Mouse (Mus musculus): Measurements from ENCODE around the gene Ccl24. TPM values are rescaled to one million over a fixed set of nuclear protein-coding genes. Genes with fewer than 3 reads are reported as not detected.

The Ccl24 gene
- polyA plus RNA-seq, 1 experiment from 2014 or later: 4.1 TPM

DNA sequence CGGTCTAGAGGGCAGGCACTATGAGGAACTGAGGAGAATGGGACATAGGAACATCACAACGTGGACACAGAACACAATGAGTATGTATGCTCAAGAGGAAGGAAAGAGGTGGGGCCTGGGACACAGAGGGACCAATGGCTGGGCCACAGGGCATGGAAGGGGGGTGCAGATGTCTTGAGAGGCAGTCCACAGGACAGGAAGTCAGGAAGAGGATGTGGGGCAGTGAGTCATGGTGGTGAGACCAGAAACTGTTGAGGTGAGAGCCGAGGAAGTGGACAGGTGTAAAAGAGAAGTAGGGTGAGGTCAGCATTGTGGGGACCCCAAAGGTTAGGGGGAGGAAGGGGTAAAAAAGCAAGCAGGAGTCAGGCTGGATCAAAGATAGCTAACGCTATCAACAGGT lies 35.5 kb downstream of the Ccl24 start:
- Histone ChIP-seq H3K27ac (replicated peaks; ENCODE audit: low read depth, low read length) (no peak overlapping the region), H3K4me2 (ENCODE audit: low read length) (no peak overlapping the region), H3K4me1 (ENCODE audit: control insufficient read depth, insufficient read depth, low read length) (no peaks in the 10 kb centered on the region), H3K27me3 (ENCODE audit: control insufficient read depth, insufficient read depth, low read length) (no peaks in the 10 kb centered on the region), H3K9me3 (ENCODE audit: control insufficient read depth, low read length) (no peaks in the 10 kb centered on the region), H3K9ac (replicated peaks; ENCODE audit: low read length) (no peak overlapping the region), H3K4me3 (replicated peaks; ENCODE audit: low read depth, low read length) (no peak overlapping the region), H3K36me3 (ENCODE audit: control insufficient read depth, insufficient read depth, low read length) (no peaks in the 10 kb centered on the region)
- ATAC-seq (ENCODE audit: low FRiP score, low TSS enrichment) (no peak), DNase-seq (no peak)
- WGBS: 83% methylated on average over 4 of the region's 4 CpGs

DNA sequence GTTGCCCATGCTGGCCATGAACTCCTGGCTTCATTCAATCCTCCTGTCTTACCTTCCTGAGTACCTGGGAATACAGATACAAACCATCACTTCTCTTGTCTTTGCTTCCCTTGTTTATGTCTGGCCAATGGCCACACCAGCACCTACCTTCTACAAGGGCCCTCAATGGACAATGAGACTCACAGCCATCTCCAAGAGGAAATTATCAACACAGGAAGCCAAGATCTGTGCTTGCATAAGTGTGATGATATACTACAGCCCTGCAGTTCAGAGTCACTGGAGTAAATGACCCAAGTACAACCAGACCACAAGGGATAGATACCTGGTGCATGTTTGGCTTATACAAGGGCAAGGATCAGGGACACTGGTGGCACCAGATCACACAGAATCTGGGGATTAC lies 37.0 kb downstream of the Ccl24 start:
- no peak overlapping the region for H3K9ac ChIP-seq (replicated peaks; ENCODE audit: low read length)
- H3K4me3 ChIP-seq (replicated peaks; ENCODE audit: low read depth, low read length): no peak overlapping the region
- H3K4me1 ChIP-seq (ENCODE audit: control insufficient read depth, insufficient read depth, low read length): no peaks in the 10 kb centered on the region
- no peaks in the 10 kb centered on the region for H3K9me3 ChIP-seq (ENCODE audit: control insufficient read depth, low read length)
- DNase-seq (no peak), ATAC-seq (ENCODE audit: low FRiP score, low TSS enrichment) (no peak)
- H3K36me3 ChIP-seq (ENCODE audit: control insufficient read depth, insufficient read depth, low read length): no peaks in the 10 kb centered on the region
- H3K4me2 ChIP-seq (ENCODE audit: low read length): no peak overlapping the region
- no peaks in the 10 kb centered on the region for H3K27me3 ChIP-seq (ENCODE audit: control insufficient read depth, insufficient read depth, low read length)
- no peak overlapping the region for H3K27ac ChIP-seq (replicated peaks; ENCODE audit: low read depth, low read length)

DNA sequence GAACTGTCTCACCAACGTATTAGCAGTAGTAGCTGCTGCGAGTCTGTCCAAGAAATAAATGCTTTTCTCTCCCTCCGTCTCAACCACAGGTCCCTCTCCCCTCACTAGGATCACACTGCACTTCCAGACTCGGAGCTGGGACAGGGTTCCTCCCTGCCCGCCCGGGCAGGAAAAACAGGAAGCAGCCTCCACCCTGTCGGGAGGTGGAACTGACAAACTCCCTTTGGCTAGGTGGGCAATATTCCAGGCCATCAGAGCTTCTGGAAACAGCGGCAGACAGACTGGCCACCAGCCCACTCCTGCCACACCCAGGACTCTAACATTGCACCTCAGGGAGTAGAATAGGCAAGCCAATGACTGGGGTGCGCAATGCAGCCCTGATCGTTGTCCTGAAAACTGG lies 39.4 kb downstream of the Ccl24 start:
- Histone ChIP-seq H3K9me3 (ENCODE audit: control insufficient read depth, low read length) (no peaks in the 10 kb centered on the region), H3K36me3 (ENCODE audit: control insufficient read depth, insufficient read depth, low read length) (no peaks in the 10 kb centered on the region), H3K27me3 (ENCODE audit: control insufficient read depth, insufficient read depth, low read length) (no peaks in the 10 kb centered on the region), H3K27ac (replicated peaks; ENCODE audit: low read depth, low read length) (no peak overlapping the region), H3K4me2 (ENCODE audit: low read length) (no peak overlapping the region), H3K4me3 (replicated peaks; ENCODE audit: low read depth, low read length) (no peak overlapping the region), H3K9ac (replicated peaks; ENCODE audit: low read length) (0 out of 2 replicates have a peak overlapping the region, but pooled peaks have one; percentile 20), H3K4me1 (ENCODE audit: control insufficient read depth, insufficient read depth, low read length) (no peaks in the 10 kb centered on the region)
- DNase-seq: no peak
- WGBS: 83% methylated on average over 10 of the region's 10 CpGs
- ATAC-seq (ENCODE audit: low FRiP score, low TSS enrichment): no peak

DNA sequence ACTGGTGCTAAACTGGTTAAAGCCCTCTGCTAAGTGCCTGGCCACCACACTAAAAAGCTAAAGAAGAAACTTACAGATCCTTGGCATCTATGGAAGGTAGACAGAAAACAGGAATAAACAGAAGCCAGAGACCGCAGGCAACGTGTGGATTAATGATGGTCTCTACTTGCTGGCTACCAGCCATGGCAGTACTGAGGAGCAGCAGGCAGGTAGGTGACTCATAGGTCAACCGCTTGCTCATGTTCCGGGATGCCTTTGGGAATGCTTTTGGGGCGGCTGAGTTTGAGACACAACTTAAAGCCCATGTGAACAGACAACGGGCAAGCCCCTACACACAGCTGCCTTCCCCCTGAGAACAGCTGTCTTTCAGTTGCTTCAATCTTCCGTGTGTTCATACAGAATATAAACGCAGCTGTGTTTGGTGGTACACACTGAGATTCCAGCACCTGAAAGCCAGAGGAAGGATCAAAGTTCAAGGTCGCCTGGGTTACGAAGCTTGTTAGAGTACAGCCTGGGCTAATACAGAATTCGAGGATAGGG lies 41.5 kb downstream of the Ccl24 start:
- 89% methylated on average over 11 of the region's 11 CpGs for WGBS
- H3K27ac ChIP-seq (replicated peaks; ENCODE audit: low read depth, low read length): no peak overlapping the region
- H3K4me3 ChIP-seq (replicated peaks; ENCODE audit: low read depth, low read length): no peak overlapping the region
- H3K4me2 ChIP-seq (ENCODE audit: low read length): no peak overlapping the region
- no peak for ATAC-seq (ENCODE audit: low FRiP score, low TSS enrichment)
- DNase-seq: no peak
- no peaks in the 10 kb centered on the region for H3K4me1 ChIP-seq (ENCODE audit: control insufficient read depth, insufficient read depth, low read length)
- no peaks in the 10 kb centered on the region for H3K27me3 ChIP-seq (ENCODE audit: control insufficient read depth, insufficient read depth, low read length)
- no peaks in the 10 kb centered on the region for H3K36me3 ChIP-seq (ENCODE audit: control insufficient read depth, insufficient read depth, low read length)
- no peaks in the 10 kb centered on the region for H3K9me3 ChIP-seq (ENCODE audit: control insufficient read depth, low read length)
- H3K9ac ChIP-seq (replicated peaks; ENCODE audit: low read length): no peak overlapping the region

DNA sequence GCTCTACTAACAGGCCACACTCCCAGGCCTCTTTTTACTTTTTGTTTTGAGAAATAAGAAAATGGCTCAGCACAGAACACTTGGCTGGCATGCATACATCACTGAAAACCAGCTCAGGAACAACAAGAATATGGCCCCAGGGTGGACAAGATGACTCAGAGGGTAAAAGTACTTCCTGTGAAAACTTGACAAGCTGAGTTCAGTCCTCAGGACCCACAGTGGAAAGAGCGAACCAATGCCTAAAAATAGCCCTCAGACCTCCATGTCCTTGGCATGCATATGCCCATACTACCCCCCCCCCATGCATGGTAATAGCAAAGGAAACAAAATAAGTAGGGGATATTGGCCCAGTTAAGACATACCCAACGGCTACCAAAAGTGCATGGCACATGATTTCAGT lies 42.9 kb downstream of the Ccl24 start:
- no peaks in the 10 kb centered on the region for H3K36me3 ChIP-seq (ENCODE audit: control insufficient read depth, insufficient read depth, low read length)
- H3K4me2 ChIP-seq (ENCODE audit: low read length): no peak overlapping the region
- 90% methylated on average over 2 of the region's 2 CpGs for WGBS

DNA sequence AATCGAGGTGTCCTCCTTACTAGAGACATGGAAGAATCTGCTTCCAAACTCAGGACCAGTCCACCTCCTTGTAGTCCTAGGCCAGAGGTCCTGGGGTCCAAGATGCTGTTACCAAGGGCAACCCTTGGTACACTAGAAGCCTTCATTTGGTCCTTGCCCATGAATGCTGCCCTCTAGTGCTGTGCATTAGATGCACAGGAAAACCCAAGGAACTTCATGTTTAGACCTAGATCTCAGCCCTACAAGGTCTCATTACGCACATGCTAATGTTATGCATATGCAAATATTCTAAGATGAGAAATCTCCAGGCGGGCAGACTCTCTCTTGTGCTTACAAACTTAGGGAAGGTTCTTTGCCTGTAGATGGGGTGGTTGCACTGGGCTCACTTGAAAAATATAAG lies 43.5 kb downstream of the Ccl24 start:
- DNase-seq: no peak
- H3K27ac ChIP-seq (replicated peaks; ENCODE audit: low read depth, low read length): no peak overlapping the region
- no peaks in the 10 kb centered on the region for H3K36me3 ChIP-seq (ENCODE audit: control insufficient read depth, insufficient read depth, low read length)
- no peaks in the 10 kb centered on the region for H3K4me1 ChIP-seq (ENCODE audit: control insufficient read depth, insufficient read depth, low read length)
- ATAC-seq (ENCODE audit: low FRiP score, low TSS enrichment): no peak
- no peaks in the 10 kb centered on the region for H3K9me3 ChIP-seq (ENCODE audit: control insufficient read depth, low read length)
- H3K27me3 ChIP-seq (ENCODE audit: control insufficient read depth, insufficient read depth, low read length): no peaks in the 10 kb centered on the region
- H3K9ac ChIP-seq (replicated peaks; ENCODE audit: low read length): no peak overlapping the region
- H3K4me3 ChIP-seq (replicated peaks; ENCODE audit: low read depth, low read length): no peak overlapping the region
- 75% methylated on average over 3 of the region's 3 CpGs for WGBS
- H3K4me2 ChIP-seq (ENCODE audit: low read length): no peak overlapping the region

More for the DNA sequence above, 42.9 kb downstream of the Ccl24 start:
- ATAC-seq (ENCODE audit: low FRiP score, low TSS enrichment) (no peak), DNase-seq (no peak)
- no peak overlapping the region for H3K4me3 ChIP-seq (replicated peaks; ENCODE audit: low read depth, low read length)
- H3K9me3 ChIP-seq (ENCODE audit: control insufficient read depth, low read length): no peaks in the 10 kb centered on the region
- H3K9ac ChIP-seq (replicated peaks; ENCODE audit: low read length): no peak overlapping the region
- no peak overlapping the region for H3K27ac ChIP-seq (replicated peaks; ENCODE audit: low read depth, low read length)
- no peaks in the 10 kb centered on the region for H3K4me1 ChIP-seq (ENCODE audit: control insufficient read depth, insufficient read depth, low read length)
- no peaks in the 10 kb centered on the region for H3K27me3 ChIP-seq (ENCODE audit: control insufficient read depth, insufficient read depth, low read length)

DNA sequence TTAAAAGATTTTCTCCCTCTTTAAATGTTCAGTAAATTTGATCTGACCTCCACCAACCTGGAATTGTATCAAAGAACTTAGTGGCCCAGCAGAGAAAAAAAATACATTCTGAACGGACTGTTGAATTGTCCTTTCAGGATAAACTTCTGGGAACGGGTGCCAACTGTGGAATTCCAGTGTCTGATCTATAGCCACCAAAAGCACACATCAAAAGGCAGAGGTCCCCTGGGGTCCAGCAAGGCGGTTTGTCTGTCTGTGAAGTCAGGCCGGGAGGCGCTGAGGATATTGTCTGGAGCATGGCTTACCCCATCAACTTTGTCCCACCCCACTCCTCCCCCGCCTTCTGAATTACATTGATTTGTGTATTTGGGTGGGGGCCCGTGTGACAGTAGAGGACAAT lies 44.9 kb downstream of the Ccl24 start:
- no peak overlapping the region for H3K27ac ChIP-seq (replicated peaks; ENCODE audit: low read depth, low read length)
- no peak overlapping the region for H3K4me2 ChIP-seq (ENCODE audit: low read length)
- H3K4me3 ChIP-seq (replicated peaks; ENCODE audit: low read depth, low read length): no peak overlapping the region
- WGBS: 34% methylated on average over 7 of the region's 7 CpGs
- ATAC-seq (ENCODE audit: low FRiP score, low TSS enrichment) (no peak), DNase-seq (no peak)
- no peaks in the 10 kb centered on the region for H3K9me3 ChIP-seq (ENCODE audit: control insufficient read depth, low read length)
- no peaks in the 10 kb centered on the region for H3K4me1 ChIP-seq (ENCODE audit: control insufficient read depth, insufficient read depth, low read length)
- H3K36me3 ChIP-seq (ENCODE audit: control insufficient read depth, insufficient read depth, low read length): no peaks in the 10 kb centered on the region
- no peak overlapping the region for H3K9ac ChIP-seq (replicated peaks; ENCODE audit: low read length)
- H3K27me3 ChIP-seq (ENCODE audit: control insufficient read depth, insufficient read depth, low read length): no peaks in the 10 kb centered on the region

DNA sequence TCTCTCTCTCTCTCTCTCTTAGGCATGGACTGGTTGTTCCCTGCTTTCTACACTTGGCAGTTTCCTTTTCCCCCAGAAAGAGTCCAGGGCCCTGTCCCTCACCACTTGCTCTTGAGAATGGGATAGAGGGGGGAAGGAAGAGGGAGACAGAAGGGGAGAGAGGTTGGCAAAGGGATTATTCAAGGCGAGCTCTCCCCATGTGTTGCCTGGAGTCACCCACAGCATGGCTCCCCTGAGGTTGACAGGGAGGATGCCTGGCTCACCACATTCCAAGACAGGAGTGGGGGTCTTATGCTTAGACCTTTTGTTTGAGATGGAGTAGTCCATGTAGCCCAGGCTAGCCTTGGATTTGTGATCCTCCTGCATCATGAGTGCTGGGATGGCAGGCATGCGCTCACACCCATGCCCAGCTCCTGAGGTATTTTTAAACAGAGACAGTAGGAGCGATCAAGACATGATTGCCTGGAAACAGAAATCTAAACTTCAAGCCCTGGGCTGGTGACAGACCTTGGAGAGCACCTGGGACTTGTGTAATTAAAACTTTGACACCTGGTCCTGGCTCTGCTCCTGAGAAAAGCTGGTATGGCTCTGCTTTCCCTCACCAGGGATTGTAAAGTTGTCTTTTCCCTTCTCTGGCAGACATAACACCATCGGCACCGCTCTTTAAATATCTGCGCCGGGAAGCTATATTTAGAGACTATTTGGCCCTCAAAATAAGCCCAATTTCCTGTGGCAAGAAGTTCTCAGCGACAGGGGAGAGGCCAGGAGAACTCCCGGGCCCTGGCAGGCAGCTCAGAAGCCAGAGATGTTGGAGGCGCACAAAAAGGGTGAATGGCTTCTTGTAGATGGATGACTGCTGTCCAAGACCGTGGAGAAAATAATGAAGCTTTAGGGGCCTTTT lies 47.9 kb downstream of the Ccl24 start:
- DNase-seq (no peak), ATAC-seq (ENCODE audit: low FRiP score, low TSS enrichment) (no peak)
- Histone ChIP-seq H3K4me1 (ENCODE audit: control insufficient read depth, insufficient read depth, low read length) (no peaks in the 10 kb centered on the region), H3K9me3 (ENCODE audit: control insufficient read depth, low read length) (no peaks in the 10 kb centered on the region), H3K36me3 (ENCODE audit: control insufficient read depth, insufficient read depth, low read length) (no peaks in the 10 kb centered on the region), H3K4me3 (replicated peaks; ENCODE audit: low read depth, low read length) (no peak overlapping the region), H3K27me3 (ENCODE audit: control insufficient read depth, insufficient read depth, low read length) (no peaks in the 10 kb centered on the region), H3K4me2 (ENCODE audit: low read length) (no peak overlapping the region), H3K9ac (replicated peaks; ENCODE audit: low read length) (no peak overlapping the region), H3K27ac (replicated peaks; ENCODE audit: low read depth, low read length) (no peak overlapping the region)
- 81% methylated on average over 11 of the region's 11 CpGs for WGBS

DNA sequence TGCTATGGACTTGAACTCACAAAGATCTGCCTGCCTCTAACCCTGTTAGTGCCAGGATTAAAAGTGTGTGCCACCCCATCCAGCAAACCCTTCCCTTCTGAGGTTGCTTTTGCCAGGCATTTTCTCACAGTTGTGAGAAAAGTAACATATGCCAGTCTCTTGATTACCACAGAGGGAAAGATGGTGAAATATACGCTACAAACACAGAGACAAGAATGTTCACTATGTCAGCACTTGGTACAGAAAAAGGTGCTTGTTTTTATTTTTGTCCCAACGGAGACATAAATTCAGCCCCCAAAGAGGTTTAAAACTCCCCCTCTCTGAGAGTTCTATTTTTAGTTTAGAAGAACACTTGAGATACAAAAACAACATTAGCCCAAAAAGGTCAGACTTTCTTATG lies 48.8 kb downstream of the Ccl24 start:
- Histone ChIP-seq H3K9me3 (ENCODE audit: control insufficient read depth, low read length) (no peaks in the 10 kb centered on the region), H3K4me3 (replicated peaks; ENCODE audit: low read depth, low read length) (no peak overlapping the region), H3K4me1 (ENCODE audit: control insufficient read depth, insufficient read depth, low read length) (no peaks in the 10 kb centered on the region), H3K27ac (replicated peaks; ENCODE audit: low read depth, low read length) (no peak overlapping the region), H3K9ac (replicated peaks; ENCODE audit: low read length) (no peak overlapping the region), H3K4me2 (ENCODE audit: low read length) (no peak overlapping the region), H3K27me3 (ENCODE audit: control insufficient read depth, insufficient read depth, low read length) (no peaks in the 10 kb centered on the region), H3K36me3 (ENCODE audit: control insufficient read depth, insufficient read depth, low read length) (no peaks in the 10 kb centered on the region)
- no peak for ATAC-seq (ENCODE audit: low FRiP score, low TSS enrichment)
- DNase-seq: no peak
- WGBS: 96% methylated on average over 2 of the region's 2 CpGs
